Mouse (Mus musculus) C2C12 (cell line): ENCODE measurements around the gene Klhdc4. TPM values are rescaled to one million over a fixed set of nuclear protein-coding genes. Genes with fewer than 3 reads are reported as not detected.

Experiments used
- H3K27me3 ChIP-seq: one replicate; pipeline ENCODE4 v1.6.1; 2011; ENCODE audit not compliant: control insufficient read depth, insufficient read depth, insufficient read length
- H3K36me3 ChIP-seq: one replicate; pipeline ENCODE4 v1.6.1; 2011; ENCODE audit not compliant: control insufficient read depth, insufficient read depth
- H3K4me3 ChIP-seq: one replicate; pipeline ENCODE4 v1.5.1; 2011; ENCODE audit warnings: mild to moderate bottlenecking, control low read depth; ENCODE audit not compliant: poor library complexity, insufficient read depth, severe bottlenecking
- H3K79me2 ChIP-seq: one replicate; pipeline ENCODE4 v1.6.1; 2011; ENCODE audit not compliant: control insufficient read depth, insufficient read depth
- H3K79me3 ChIP-seq: one replicate; pipeline ENCODE4 v1.6.1; 2011; ENCODE audit warnings: low read depth, control low read depth
- H3ac ChIP-seq: one replicate; pipeline ENCODE3; 2011; ENCODE audit warnings: low read depth; ENCODE audit not compliant: control insufficient read depth, insufficient read length
- CEBPB ChIP-seq: IDR thresholded peaks from one replicate; pipeline ENCODE4 v1.6.1; 2011; ENCODE audit warnings: low read depth, mild to moderate bottlenecking, control low read depth, moderate library complexity
- CTCF ChIP-seq: IDR thresholded peaks from one replicate; pipeline ENCODE4 v1.5.1; 2011; ENCODE audit not compliant: control insufficient read depth, insufficient read depth, insufficient read length
- FOSL1 ChIP-seq: IDR thresholded peaks from one replicate; pipeline ENCODE4 v1.8.0; 2011; ENCODE audit warnings: mild to moderate bottlenecking, low read length; ENCODE audit not compliant: poor library complexity, insufficient read depth, severe bottlenecking
- MAX ChIP-seq: IDR thresholded peaks from one replicate; pipeline ENCODE4 v1.6.1; 2011; ENCODE audit warnings: mild to moderate bottlenecking, control low read depth
- MYOD1 ChIP-seq: IDR thresholded peaks from one replicate; pipeline ENCODE4 v1.6.1; 2011; ENCODE audit warnings: low read depth; ENCODE audit not compliant: control insufficient read depth, insufficient read length
- MYOG ChIP-seq: IDR thresholded peaks from one replicate; pipeline ENCODE4 v1.6.1; 2011; ENCODE audit not compliant: control insufficient read depth, insufficient read length; ENCODE audit errors: extremely low read depth
- USF1 ChIP-seq: IDR thresholded peaks from one replicate; pipeline ENCODE4 v1.6.1; 2011; ENCODE audit warnings: low read depth, mild to moderate bottlenecking, control low read depth, moderate library complexity
- polyA plus RNA-seq: library from polyadenylated mRNA; unstranded; fragments of >200 nt; fragmentation: generic; extraction: Trizol; gene quantifications from one replicate; pipeline ENCODE4 v1.2.1, GENCODE M21; 2012; ENCODE audit warnings: missing spikeins

Gene Klhdc4
- polyA plus RNA-seq, 1 experiment = 53.5 TPM

- Histone ChIP-seq H3ac (no peak overlapping the region), H3K79me2 (no peaks in the 10 kb centered on the region), H3K27me3 (no peaks in the 10 kb centered on the region), H3K36me3 (peaks cover 18% of the 10 kb centered on the region), H3K79me3 (no peaks in the 10 kb centered on the region), H3K4me3 (no peak overlapping the region)
- TF ChIP-seq CTCF (no peak), USF1 (no peak), MYOD1 (no peak)
Measured at GRCm38 (mm10) chr8:121806126-121806525, 23.2 kb downstream of the Klhdc4 start.

- Histone ChIP-seq H3K4me3 (no peak overlapping the region), H3ac (no peak overlapping the region), H3K79me2 (no peaks in the 10 kb centered on the region), H3K27me3 (no peaks in the 10 kb centered on the region), H3K36me3 (peaks cover 16% of the 10 kb centered on the region), H3K79me3 (no peaks in the 10 kb centered on the region)
- TF ChIP-seq MYOD1 = no peak
- no peak for TF ChIP-seq MAX
- TF ChIP-seq MYOG = no peak
- no peak for TF ChIP-seq USF1
- no peak for TF ChIP-seq CEBPB
- no peak for TF ChIP-seq CTCF
- no peak for TF ChIP-seq FOSL1
Measured at GRCm38 (mm10) chr8:121804829-121805228, 24.5 kb downstream of the Klhdc4 start.

GRCm38 (mm10) chr8:121798401-121798800 lies 31.0 kb downstream of the Klhdc4 start:
- Histone ChIP-seq H3K4me3 (no peak overlapping the region), H3K79me2 (no peaks in the 10 kb centered on the region), H3K27me3 (no peaks in the 10 kb centered on the region), H3ac (no peak overlapping the region), H3K36me3 (peaks cover 7% of the 10 kb centered on the region), H3K79me3 (no peaks in the 10 kb centered on the region)
- no peak for TF ChIP-seq MYOG
- no peak for TF ChIP-seq USF1
- no peak for TF ChIP-seq FOSL1
- no peak for TF ChIP-seq MYOD1
- TF ChIP-seq CTCF = no peak
- no peak for TF ChIP-seq MAX
- TF ChIP-seq CEBPB = no peak

- TF ChIP-seq MYOD1 (no peak), MAX (no peak), FOSL1 (no peak), CTCF (no peak), CEBPB (no peak), MYOG (no peak)
- no peaks in the 10 kb centered on the region for H3K79me2 ChIP-seq
- H3K36me3 ChIP-seq = peaks cover 7% of the 10 kb centered on the region
- H3K27me3 ChIP-seq = no peaks in the 10 kb centered on the region
- H3K4me3 ChIP-seq = no peak overlapping the region
- no peaks in the 10 kb centered on the region for H3K79me3 ChIP-seq
- H3ac ChIP-seq = no peak overlapping the region
Measured at GRCm38 (mm10) chr8:121796406-121796805, 33.0 kb downstream of the Klhdc4 start.

GRCm38 (mm10) chr8:121795461-121795860 lies 33.9 kb downstream of the Klhdc4 start:
- Histone ChIP-seq H3K4me3 (no peak overlapping the region), H3ac (no peak overlapping the region), H3K79me3 (no peaks in the 10 kb centered on the region), H3K36me3 (peaks cover 7% of the 10 kb centered on the region), H3K79me2 (no peaks in the 10 kb centered on the region), H3K27me3 (no peaks in the 10 kb centered on the region)
- TF ChIP-seq MYOD1 (no peak), FOSL1 (no peak), CTCF (no peak), CEBPB (no peak), MYOG (no peak), USF1 (no peak), MAX (no peak)

- no peak for TF ChIP-seq CTCF
- no peak for TF ChIP-seq CEBPB
- no peak for TF ChIP-seq FOSL1
- no peak for TF ChIP-seq MAX
- no peak for TF ChIP-seq USF1
- no peak for TF ChIP-seq MYOG
- no peak for TF ChIP-seq MYOD1
- Histone ChIP-seq H3K4me3 (no peak overlapping the region), H3K79me2 (no peaks in the 10 kb centered on the region), H3ac (no peak overlapping the region), H3K36me3 (peaks cover 4% of the 10 kb centered on the region), H3K27me3 (no peaks in the 10 kb centered on the region), H3K79me3 (no peaks in the 10 kb centered on the region)
Measured at GRCm38 (mm10) chr8:121794151-121794550, 35.2 kb downstream of the Klhdc4 start.
